Mouse (Mus musculus) cerebellum, postnatal 4 days (tissue): ENCODE results near the gene Slc18a3.

ENCODE experiments used
- DNase-seq, 2 experiments: peaks; one replicate each; pipeline ENCODE4 v3.0.0; 2022; ENCODE audit warnings: low spot score in 2 of 2, mixed read lengths in 1 of 2

The Slc18a3 gene

DNA sequence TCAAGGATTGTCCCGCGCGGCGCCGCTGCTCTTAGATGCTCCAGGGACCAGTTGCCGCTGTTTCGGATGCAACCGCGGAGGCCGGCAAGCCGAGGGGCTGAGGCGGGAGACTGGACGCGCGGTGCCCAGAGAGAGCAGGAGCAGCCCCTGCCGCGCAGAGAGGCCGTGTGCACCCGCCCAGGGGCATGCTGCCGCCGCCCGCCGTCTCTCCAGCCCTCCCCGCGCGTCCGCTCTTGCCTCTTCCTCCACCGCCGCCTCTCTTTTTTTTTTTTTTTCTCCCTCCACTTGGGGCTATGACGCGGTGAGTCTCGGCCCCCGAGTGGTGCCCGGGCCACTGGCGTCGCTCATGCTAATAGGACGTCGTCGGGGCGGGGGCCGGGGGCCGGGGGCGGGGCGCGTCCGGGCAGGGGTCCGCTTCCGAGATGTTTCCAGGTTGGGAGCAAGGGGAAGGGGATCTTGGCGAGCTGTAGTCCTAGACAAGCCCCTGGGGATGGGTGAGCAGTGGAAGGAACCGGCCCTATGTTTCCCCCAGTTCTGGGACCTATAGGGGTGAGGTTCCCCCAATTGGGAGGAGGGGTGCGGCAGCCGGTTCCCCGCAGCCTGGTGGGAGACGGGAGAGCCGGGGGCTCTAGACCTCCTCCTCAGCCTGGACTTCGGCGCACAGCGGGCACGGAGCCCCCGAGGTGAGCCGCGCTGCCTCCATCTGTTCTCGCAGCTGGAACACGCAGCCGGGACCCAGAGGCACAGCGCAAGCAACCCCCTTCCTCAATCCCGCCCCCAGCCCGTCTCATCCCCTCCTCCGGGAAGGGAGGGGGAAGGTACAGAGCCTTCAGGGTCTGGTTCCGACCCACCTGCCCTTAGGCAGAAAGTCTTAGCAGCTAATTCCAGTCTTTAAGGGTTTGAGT is at the start of gene Slc18a3:
Gene Slc18a3 (minus strand): TSS at position 250 of the 905 bp plus-strand sequence.
- no peak for DNase-seq

DNA sequence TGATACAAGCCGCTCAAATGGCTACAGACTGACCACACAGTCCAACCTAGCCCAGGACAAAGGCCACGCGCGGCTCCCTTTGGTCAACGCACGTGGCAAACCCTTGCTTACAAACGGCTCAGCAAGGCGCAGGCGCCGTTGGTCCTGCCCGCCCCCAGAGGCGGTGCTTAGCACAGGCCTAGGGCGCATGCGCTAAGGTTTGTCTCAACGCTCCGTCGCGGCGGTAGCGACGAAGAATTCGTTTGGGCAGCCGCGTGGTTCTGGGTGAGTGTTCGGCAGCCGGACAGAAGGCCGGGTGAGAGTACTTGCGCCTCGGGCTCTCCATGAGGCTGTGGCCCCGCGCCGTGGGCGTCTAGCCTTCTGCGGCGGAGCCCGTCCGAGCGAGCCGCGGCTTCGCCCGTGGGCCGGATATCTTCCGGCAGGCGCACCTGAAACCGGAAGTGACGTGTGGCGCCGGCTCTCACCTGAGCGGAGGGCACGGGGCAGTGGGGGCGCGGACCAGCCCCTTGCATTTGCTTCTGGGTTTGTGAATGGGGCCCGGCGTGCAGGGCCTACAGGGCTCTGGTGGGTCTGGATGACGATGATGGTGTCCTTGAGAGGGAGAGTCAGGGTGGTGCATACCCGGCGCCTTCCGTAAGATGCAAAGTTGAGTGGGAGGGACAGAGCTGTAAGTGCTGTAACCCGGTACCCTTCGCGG is 48.8 kb upstream of the Slc18a3 start, which contains the start of gene Ercc6:
Gene Ercc6 (plus strand): TSS at position 186 of the 697 bp plus-strand sequence.
- DNase-seq = peak; percentile 88 to 94

DNA sequence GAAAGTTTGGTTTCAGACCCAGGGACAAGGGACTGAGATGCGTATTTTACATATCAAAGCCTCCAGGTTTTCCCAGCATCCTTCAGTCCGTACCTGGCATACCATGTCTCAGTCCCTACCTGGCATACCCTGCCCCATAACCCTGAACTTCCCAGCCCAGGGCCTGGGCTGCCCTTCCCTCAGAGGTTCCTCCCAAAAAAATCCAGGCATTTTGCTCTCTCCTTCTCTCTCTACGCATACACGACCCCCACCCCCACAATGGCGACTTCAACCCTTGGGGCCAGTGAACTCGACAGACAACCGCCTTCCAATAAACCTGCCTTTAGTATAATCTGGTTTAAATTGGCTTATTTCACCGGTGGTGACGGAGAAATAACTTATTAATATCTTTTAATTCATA is 48.3 kb upstream of the Slc18a3 start:
- no peak for DNase-seq

DNA sequence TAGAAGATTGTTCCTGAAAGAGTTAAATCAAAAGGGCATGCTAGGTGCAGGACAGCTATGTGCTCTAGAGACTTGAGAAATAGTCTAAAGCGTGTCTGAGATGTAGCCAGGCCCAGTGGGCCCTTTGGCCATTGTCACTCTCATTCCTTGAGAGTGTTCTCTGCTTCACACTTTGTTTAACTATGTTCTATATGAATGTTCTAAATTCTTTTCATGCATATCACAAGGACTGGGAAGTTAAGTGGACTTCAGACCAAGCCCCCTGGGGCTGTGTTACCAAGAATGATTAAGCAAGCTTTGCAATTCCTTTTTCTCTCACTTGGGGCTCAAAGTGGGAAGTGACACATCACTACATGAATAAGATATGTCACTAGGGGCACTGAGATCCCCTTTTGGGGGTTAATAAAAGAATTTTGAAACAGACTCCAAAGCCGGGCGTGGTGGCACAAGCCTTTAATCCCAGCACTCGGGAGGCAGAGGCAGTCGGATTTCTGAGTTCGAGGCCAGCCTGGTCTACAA is 44.9 kb upstream of the Slc18a3 start:
- no peak for DNase-seq

DNA sequence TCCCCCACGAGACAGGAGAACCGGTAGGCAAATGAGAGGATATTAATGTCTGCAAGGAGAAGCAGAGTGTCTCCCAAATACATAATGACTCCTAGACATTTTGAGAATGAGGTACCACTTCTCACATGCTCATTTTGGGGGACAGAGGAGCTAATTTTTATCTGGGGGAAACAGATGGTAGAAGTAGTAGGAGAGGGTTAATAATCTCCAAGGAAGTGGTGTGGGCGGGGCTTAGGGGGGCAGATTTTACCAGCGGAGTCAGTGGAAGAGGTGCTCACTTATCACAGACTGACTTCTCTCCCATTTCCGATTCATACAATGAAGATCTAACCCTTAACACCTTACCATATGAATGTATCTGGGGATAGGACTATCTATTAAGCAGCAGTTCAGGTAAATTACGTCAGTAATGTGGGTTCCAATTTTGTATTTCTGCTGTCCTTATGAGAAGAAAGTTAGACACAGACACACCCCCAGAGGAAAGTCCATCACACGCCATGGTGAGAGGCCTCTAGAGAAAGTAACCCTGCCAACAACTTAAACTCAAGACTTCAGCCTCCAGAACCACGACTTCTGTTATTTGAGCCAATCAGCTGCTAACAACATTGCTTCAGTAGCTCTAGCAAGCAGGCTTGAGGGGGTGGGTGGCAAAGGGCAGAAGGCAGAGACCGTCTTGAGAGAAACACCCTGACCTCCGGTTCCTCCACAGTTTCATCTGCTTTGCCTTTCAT is 43.6 kb upstream of the Slc18a3 start:
- no peak for DNase-seq

DNA sequence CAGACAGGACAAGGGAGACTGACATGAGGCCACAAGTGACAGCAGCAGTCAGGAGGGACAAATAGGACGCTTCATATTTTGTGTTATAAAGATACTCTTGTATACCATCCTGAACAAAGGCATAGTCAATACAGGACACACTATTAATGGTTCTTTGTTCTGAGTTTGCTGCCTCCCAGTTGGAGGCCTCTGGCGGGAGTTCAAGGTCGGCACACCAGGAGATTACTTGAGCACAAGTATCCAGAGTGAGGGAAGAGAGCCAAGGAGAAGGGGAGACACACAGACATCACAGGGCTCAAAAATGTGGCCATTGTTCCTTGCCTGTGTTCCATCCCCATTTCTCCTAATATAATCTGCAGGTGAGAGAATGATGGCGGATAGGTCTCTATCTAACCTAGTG is 42.6 kb upstream of the Slc18a3 start:
- no peak for DNase-seq

DNA sequence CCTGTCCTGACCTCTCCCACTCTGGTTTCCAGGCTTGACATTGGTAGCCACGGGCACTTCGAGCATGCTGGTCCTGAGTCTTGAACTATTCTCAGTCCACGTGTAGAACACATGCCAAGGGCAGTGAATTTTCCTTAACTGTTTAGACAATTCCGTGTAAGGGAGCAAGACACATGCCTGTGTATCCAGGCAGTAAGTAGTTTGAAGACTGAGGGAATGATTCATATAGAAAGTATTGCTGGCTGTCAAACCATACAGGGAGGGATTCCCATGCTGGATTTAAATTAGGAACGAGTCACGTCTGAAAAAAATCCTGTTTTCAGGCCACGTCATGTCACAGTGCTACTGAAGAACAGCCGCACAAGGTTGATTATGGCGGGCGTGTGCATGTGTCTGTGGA is 41.7 kb upstream of the Slc18a3 start:
- no peak for DNase-seq

DNA sequence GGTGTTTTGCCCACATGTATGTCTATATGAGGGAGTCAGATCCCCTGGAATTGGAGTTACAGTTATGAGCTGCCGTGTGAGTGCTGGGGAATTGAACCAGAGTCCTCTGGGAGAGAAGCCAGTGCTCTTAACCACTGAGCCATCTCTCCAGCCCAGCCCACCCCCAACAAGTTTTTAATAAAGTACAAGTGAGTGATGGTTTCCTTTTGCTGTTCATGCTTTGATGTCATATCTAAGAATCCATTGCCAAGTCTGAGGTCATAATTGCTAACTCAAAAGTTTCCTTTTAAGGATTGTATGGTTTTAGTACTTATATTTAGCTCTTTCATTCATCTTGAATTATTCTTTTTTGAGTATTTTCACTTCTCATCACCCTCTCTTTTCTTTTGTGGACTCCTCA is 39.2 kb upstream of the Slc18a3 start:
- no peak for DNase-seq

DNA sequence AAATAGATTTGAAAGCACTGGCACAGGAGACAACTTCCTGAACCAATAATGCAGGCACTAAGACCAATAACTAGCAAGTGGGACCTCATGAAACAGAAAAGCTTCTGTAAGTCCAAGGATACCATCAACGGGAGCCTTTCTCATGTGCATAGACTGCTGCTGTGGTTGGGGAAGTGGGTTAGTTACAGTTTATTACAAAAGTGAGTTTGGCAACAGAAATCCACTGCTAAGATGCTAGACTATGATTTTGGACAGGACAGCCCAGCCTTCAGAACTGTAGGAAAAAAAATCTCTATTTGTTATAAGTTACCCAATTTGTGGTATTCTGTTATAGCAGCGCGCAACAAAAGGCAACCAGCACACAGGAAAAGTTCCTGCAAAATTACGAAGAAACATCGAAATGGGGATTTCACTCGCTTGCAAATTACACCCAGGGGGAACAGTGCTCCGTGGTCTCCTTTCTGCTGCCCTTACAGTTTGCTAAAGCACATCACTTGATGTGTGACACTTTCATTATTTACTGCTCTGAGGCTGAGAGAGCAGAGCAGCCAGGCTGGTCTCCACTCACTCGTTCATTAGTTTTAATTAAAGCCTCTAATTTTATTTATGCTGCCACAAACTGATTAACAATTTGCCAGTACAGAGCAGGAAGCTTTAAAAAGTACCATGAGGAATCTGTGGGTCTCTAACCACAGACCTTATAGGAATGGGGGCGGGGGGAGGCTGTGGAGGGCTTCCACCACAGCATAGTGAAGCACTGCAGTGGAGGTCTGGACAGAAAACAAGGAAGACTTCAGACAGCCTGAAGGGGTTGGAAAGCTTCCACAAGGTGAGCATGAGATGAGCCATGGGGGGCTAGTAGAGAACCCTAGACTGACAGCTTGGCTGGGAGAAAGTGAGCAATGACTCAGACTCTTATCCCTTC is 38.4 kb upstream of the Slc18a3 start:
- DNase-seq = no peak

DNA sequence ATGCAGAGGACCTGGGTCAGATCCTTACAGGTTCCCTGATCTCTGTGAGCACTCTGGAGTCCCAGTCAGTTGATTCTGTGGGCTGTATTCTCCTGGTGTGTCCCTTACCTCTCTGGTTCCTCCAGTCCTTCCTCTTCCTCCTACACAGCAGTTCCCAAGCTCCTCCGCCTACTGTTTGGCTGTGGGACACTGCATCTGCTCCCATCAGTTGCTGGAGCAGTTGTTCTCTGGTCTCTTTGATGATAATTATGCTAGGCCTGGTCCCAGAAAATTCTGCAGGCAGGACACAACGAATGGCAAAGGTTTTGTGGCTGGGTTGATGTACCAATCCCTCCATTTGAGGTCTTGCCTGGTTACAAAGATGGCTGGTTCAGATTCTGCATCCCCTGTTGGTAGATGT is 36.7 kb upstream of the Slc18a3 start:
- DNase-seq = no peak

DNA sequence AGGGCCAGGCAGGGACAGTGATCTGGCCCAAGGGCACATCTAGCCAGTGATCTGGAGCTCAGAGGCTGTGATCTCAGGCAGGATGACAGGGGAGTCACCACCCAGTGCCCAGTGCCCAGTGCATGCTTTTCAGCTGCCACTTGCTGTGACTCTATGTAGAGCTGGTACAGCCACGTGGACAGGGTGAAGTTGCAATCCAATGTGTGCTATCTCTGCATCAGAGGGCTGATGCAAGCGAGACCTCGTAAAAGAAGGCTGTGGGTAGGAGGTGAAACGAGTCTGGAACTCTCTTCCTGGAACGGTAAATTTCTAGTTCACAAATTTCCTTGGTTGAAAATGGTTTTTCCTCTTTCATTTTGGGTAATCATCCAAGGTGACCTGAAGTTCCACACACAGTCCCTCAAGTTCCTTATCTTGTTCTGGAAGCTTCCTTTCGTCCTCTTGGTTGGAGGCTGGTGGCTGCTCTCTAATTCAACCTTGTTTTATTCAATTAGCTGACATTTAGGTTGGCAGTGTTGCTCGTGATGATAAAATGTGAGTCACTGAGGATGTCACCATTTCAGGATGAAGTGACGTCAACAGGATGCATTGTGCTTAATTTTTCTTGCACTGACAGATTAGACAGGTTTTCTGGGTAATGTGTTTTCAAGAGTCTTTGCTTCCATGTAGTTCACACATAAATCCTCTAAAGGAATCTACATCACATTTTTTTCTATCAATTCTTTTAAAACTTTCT is 31.6 kb upstream of the Slc18a3 start:
- DNase-seq = no peak

DNA sequence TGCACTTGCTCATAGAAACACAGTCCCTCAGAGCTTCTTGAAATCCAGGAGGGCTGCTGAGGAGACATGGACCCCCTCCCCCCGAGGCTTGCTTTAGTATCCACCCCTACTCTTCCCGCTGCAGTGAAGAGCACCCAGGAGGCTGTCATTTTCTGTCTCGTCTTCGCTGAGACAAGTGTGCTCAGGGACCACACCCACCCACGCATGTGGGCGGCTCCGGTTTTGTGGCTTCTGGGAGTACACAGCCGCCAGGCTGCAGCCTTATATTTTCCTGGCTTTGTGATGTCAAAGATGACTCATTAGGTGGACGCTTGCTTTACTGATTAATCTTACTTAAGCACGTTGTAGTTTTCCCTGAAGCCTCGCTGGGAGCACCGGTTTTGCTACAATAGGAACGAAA is 27.9 kb upstream of the Slc18a3 start:
- no peak for DNase-seq

DNA sequence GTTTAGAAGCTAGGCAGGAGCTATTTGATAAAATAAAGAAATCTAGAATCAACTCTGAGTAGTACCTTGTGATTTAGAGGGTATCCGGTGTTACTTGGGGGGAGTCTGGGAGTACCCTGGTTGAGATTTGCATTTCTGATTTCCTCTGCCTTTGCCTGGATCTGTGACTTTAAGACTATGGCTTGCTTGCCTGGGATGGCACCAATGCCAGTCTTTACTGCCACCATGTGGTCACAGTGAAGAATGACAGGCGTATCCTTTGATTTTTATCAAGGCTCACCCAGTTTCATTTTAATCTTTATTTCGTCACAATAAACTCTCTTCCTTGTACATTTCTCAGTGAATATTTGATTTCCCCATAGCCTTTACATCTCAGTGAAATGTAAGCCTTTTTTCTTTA is 17.4 kb upstream of the Slc18a3 start:
- no peak for DNase-seq

DNA sequence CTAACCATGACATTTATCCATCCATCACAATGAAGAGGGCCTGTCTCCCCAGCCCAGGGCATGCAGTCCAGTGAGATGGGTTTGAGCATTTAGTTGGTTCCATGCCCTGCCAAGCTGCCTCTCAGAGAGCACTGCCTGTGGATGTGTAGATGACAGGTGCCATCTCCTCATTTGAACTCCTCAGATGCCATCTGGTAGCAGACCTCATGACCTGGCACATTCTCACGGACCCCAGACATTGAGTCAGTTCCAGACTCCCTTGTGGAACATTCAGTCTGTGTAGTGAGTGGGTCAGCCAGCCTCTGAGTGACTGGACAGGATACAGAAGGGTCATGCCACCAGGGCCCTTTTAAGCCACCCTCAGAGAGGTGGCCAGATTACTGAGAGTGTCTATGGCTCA is 12.9 kb upstream of the Slc18a3 start:
- DNase-seq = no peak

DNA sequence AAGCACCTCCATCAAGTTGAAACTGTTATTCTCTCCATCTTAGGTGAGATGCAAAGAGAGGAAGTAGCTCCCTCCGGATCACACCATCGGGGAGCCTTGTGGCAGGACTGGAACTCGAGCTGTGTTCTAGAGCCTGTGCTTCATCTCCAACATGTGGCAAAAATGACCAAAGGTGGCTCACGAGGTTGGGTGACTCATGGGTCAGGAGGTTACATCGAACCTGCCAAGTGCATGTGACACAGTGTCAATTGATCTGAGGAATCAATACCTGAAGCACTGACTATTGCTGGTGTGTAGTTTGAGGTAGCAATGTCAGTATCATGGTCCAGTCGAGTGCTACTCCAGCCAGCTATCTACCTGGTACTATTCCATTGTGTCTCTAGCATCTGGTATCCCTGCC is 11.9 kb upstream of the Slc18a3 start:
- no peak for DNase-seq

DNA sequence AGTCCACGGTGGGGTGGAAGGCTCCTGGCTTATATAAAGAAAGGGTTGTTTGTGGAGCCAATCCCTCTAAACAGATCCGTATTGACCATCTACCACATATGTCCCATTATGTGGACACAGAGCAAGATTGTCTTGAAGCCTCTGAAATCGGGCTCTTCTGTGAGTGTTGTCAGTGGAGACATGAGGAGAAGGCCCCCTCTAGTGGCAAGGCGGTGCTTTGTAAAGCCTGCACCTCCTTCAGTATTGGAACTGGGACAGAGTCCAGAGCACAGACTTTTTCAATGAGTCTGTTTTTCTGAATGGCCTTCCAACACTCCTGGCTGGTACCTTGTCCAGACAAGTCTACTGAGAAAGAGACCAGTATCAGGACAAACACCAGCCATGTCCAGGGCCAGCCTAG is 8.3 kb upstream of the Slc18a3 start:
- peak in 1 of 2 experiments; percentile 73 for DNase-seq

DNA sequence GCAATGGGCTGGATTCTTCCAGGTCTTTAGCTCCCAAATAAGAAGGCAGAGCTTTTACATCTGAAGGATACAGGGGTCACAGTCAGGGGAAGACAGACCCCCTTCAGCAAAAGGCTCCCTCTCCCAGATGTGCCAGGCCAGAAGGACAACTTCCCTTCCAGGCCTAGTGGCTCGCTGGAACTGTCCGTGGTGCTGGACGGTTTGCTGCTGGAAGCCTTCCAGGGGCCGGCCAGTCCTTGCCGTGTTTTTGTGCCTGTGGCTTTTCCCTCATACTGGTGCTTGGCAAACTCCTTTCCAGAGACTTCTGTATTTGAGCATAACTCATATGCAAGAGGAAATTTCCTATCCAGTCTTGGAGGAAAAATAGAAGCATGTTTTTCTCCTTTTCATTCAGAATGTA is 3.0 kb upstream of the Slc18a3 start:
- DNase-seq = peak in 1 of 2 experiments; percentile 26

DNA sequence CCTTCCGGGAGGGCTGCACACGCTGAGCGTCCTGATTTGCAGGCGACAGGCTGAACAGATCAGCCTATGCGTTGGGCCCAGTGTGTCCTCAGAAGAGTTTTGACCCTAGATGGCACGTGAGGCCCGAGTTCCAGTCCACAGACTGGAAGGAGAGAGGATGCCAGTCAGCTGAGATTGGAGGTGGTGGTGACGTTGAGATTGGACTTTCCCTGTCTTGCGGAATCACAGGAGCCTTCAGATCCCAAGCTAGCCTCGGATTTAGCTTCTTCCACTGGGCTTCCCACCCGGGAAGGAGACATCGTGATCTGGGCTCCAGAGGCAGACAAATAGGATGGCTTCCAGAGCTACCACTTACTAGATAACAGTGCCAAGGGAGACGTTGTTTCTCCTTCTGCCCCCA is 1.2 kb upstream of the Slc18a3 start, which contains the start of gene Chat:
Gene Chat (minus strand): TSS at position 101 of the 400 bp plus-strand sequence.
- DNase-seq = no peak

DNA sequence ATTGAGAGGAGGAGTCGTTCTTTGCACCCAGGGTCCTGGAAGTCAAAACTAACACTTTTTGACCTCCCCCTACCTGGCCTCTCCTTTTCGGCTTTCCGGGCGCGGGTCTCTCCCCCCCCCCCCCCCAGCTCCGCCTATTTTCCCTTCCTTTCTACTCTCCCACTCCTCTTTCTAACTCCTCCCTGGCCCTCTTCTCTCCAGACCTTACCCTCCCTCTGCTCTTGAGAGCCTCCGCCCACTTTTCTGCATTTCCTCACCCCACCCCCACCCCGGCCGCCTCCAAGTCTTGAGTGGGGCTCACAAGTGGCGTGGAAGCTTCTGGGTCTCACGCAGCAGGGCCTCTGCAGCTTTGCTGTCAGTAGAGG is 838 bp upstream of the Slc18a3 start:
- no peak for DNase-seq
